7 mouse cellular contexts compared by ENCODE assay signal in the genomic region with DNA sequence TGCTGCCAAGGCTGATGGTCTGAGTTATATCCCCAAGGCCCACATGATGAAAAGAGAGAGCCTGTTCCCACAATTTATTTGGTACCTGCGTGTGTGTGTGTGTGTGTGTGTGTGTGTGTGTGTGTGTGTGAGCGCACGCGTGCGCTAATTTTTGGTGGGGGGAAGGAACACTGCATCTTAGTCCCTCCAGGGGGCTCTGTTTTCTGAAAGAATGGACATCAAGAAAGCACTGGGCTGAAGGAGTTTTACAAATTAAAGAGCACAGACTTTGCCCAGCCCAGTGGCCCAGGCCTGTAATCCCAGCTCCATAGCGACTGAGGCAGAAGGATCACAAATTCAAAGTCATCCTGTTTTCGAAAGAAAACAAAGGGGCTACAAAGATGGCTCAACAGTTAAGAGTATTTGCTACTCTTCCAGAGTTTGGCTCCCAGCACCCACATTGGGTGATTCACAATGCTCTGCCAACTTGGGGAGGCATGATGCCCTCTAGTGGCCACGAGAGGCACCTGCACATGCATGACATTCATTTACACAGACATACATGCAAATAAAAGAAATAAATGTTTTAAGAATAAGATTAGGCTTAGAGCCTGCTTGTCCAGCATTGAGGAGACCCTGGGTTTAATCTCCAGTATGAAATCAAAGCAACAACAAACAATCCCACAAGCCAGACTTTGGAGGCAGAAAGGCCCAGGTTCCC. TPM values are rescaled to one million over a fixed set of nuclear protein-coding genes. Genes with fewer than 3 reads are reported as not detected.
DNase-seq lines count a peak whose midpoint lies in the region; ATAC-seq and TF ChIP-seq lines count a peak whose summit lies in the region.

No protein-coding gene starts in this region.

- no peaks in the 10 kb centered on the region for H3K9me3 ChIP-seq in kidney, postnatal 0 days (replicated peaks; ENCODE audit: low read length)
- H3K9me3 ChIP-seq in G1E (replicated peaks), result 0 out of 2 replicates have a peak, but pooled peaks cover 2% of the 10 kb centered on the region

- no peak overlapping the region for H3K9ac ChIP-seq in kidney, postnatal 0 days (ENCODE audit: low read depth, low read length)

- no peak overlapping the region for H3K27ac ChIP-seq in kidney, postnatal 0 days

- H3K4me3 ChIP-seq in kidney, postnatal 0 days (replicated peaks; ENCODE audit: low read depth, low read length), result no peak overlapping the region
- H3K4me3 ChIP-seq in G1E (ENCODE audit: low read depth, low read length), result no peak overlapping the region

- peak; percentile 6 for DNase-seq in kidney, postnatal 0 days (ENCODE audit: low spot score)
- DNase-seq in kidney, postnatal 14 days, result no peak
- DNase-seq in G1E (ENCODE audit: low spot score), result no peak
- peak; percentile 9 for DNase-seq in brain, embryonic 14.5 days (ENCODE audit: low read depth)
- DNase-seq in naive thymus-derived CD4-positive, alpha-beta T cell, adult 2 months (ENCODE audit: low read depth), result peak; percentile 34
- no peak for DNase-seq in frontal cortex, postnatal 14 days (ENCODE audit: low spot score in 2 of 2)
- no peak for DNase-seq in heart, adult 9 months (ENCODE audit: low spot score in 2 of 2)

- TF ChIP-seq CTCF in kidney, postnatal 0 days (IDR thresholded peaks at IDR 0.05; ENCODE audit: low read depth), result peak; percentile 57
- peak; percentile 47 for TF ChIP-seq CTCF in G1E (IDR thresholded peaks at IDR 0.05; ENCODE audit: low read depth, low read length)
- TF ChIP-seq CTCF in brain, embryonic 14.5 days (IDR thresholded peaks at IDR 0.05; ENCODE audit: borderline replicate concordance, extremely low read depth, insufficient read depth, insufficient read length), result peak; percentile 53; the same call in 1 of the 2 replicates

- ATAC-seq in kidney, postnatal 0 days (replicated peaks; ENCODE audit: low FRiP score, low read depth), result no peak
- ATAC-seq in G1E (ENCODE audit: extremely low read depth, insufficient number of reproducible peaks, low FRiP score, poor library complexity, severe bottlenecking), result no peak

- H3K36me3 ChIP-seq in kidney, postnatal 0 days (ENCODE audit: insufficient read depth, low read length), result no peaks in the 10 kb centered on the region
- no peaks in the 10 kb centered on the region for H3K36me3 ChIP-seq in G1E (replicated peaks)

- TF ChIP-seq POLR2A in brain, embryonic 14.5 days (IDR thresholded peaks at IDR 0.05; ENCODE audit: borderline replicate concordance, extremely low read depth, insufficient read depth, insufficient read length, poor library complexity, severe bottlenecking), result no peak

- H3K4me2 ChIP-seq in kidney, postnatal 0 days (ENCODE audit: low read length), result no peak overlapping the region

- no peaks in the 10 kb centered on the region for H3K4me1 ChIP-seq in kidney, postnatal 0 days (replicated peaks; ENCODE audit: insufficient read depth, low read length)
- H3K4me1 ChIP-seq in G1E (ENCODE audit: insufficient read depth, low read depth, low read length), result no peaks in the 10 kb centered on the region; the same call in 1 of the 2 replicates

- 82% methylated on average over 8 of the region's 8 CpGs for WGBS in kidney, postnatal 0 days

- H3K27me3 ChIP-seq in kidney, postnatal 0 days (ENCODE audit: insufficient read depth, low read length), result no peaks in the 10 kb centered on the region; the same call in 1 of the 2 replicates
- H3K27me3 ChIP-seq in G1E (ENCODE audit: insufficient read depth, low read length), result peaks cover 32% of the 10 kb centered on the region

RNA-seq across cellular contexts. Expression of a gene that starts 45.3 kb away (rescaled TPM):
- 21.6 and 25.8 TPM in 2 replicates for polyA plus RNA-seq in kidney, postnatal 0 days (2015; fragmentation: Nextera tagmentation; extraction: Ambion mirVana)
- total RNA-seq in G1E (2014; fragmentation: Nextera tagmentation), result 36.6 and 37.9 TPM in 2 replicates
- 26.2 and 31.5 TPM in 2 replicates for total RNA-seq in G1E (2017)
- 35.8 and 39.8 TPM in 2 replicates for polyA plus RNA-seq in G1E (2012)
- polyA plus RNA-seq in brain, embryonic 14.5 days (2012; rRNA removed), result 18.8 and 19.6 TPM in 2 replicates

RNA-seq across cellular contexts. Expression of a gene that starts 45.4 kb away (rescaled TPM):
- polyA plus RNA-seq in kidney, postnatal 0 days (2015; fragmentation: Nextera tagmentation; extraction: Ambion mirVana), result 46.8 and 50.6 TPM in 2 replicates
- total RNA-seq in G1E (2014; fragmentation: Nextera tagmentation) (111 and 119 TPM in 2 replicates), G1E (2017) (236 and 238 TPM in 2 replicates)
- 142 and 156 TPM in 2 replicates for polyA plus RNA-seq in G1E (2012)
- polyA plus RNA-seq in brain, embryonic 14.5 days (2012; rRNA removed), result 27.0 and 27.1 TPM in 2 replicates

Comparison
In these comparisons a context has a peak if more than half of its experiments do, and no peak if none do; other contexts are left out.
1. DNase-seq: peak in kidney, postnatal 0 days (single experiment), brain, embryonic 14.5 days (single experiment) and naive thymus-derived CD4-positive, alpha-beta T cell, adult 2 months (single experiment); none in kidney, postnatal 14 days (single experiment), G1E (single experiment), frontal cortex, postnatal 14 days (0 of 2) and heart, adult 9 months (0 of 2).
2. Peak in every context shown above with its lines, with median percentiles within 50 percentile points of each other: CTCF ChIP-seq.